21 mouse cellular contexts compared by ENCODE assay signal in genomic region chr6:16312915-16313314, GRCm38 (mm10).
"Had no signal": no experiment of that assay in that cellular context is flagged by ENCODE, and none has a peak within 500 bp of the region (broad histone marks: within the 10 kb centered on the region; RNA-seq: fewer than 3 reads in every experiment).

No protein-coding gene starts in this region.

- H3K4me1 ChIP-seq: liver, embryonic 12.5 days; liver, embryonic 15.5 days; neural tube, embryonic 12.5 days had no signal

- H3K27me3 ChIP-seq: limb, embryonic 12.5 days; midbrain, embryonic 12.5 days; midbrain, embryonic 15.5 days; neural tube, embryonic 12.5 days; neural tube, embryonic 15.5 days had no signal

- H3K4me3 ChIP-seq: layer of hippocampus, adult 2 months; limb, embryonic 12.5 days; liver, embryonic 12.5 days; liver, embryonic 15.5 days; midbrain, embryonic 12.5 days; midbrain, embryonic 15.5 days; neural tube, embryonic 12.5 days; neural tube, embryonic 15.5 days had no signal

- H3K9ac ChIP-seq: limb, embryonic 12.5 days; liver, embryonic 12.5 days; liver, embryonic 15.5 days; midbrain, embryonic 12.5 days; midbrain, embryonic 15.5 days; neural tube, embryonic 12.5 days; neural tube, embryonic 15.5 days had no signal

- H3K27ac ChIP-seq: layer of hippocampus, adult 2 months; limb, embryonic 12.5 days; liver, embryonic 12.5 days; liver, embryonic 15.5 days; macrophage; midbrain, embryonic 12.5 days; midbrain, embryonic 15.5 days; neural tube, embryonic 12.5 days; neural tube, embryonic 15.5 days had no signal

- H3K9me3 ChIP-seq: limb, embryonic 12.5 days; liver, embryonic 12.5 days; liver, embryonic 15.5 days; midbrain, embryonic 12.5 days; midbrain, embryonic 15.5 days; neural tube, embryonic 12.5 days; neural tube, embryonic 15.5 days had no signal

- ATAC-seq: intestine, postnatal 0 days; liver, embryonic 12.5 days; lung, postnatal 0 days; midbrain, embryonic 15.5 days had no signal

- H3K4me2 ChIP-seq: limb, embryonic 12.5 days; liver, embryonic 12.5 days; liver, embryonic 15.5 days; midbrain, embryonic 12.5 days; midbrain, embryonic 15.5 days; neural tube, embryonic 12.5 days; neural tube, embryonic 15.5 days had no signal

- DNase-seq: kidney, adult 8-10 months; kidney, postnatal 10 days; layer of hippocampus, adult 9-11 months; liver; lung, adult 18-20 months; right cerebral cortex, adult 18-20 months; right cerebral cortex, postnatal 14 days; right cerebral cortex, postnatal 4 days; thymus, adult 18-20 months; thymus, postnatal 36 days had no signal

- H3K36me3 ChIP-seq: limb, embryonic 12.5 days; liver, embryonic 12.5 days; liver, embryonic 15.5 days; midbrain, embryonic 12.5 days; midbrain, embryonic 15.5 days; neural tube, embryonic 12.5 days; neural tube, embryonic 15.5 days had no signal
